Mouse (Mus musculus): ENCODE results near the gene H60b.
"Not testable (repeated sequence)": the region's sequence is repeated elsewhere in the genome, so short reads cannot be mapped to it uniquely, and the experiment has no call there.

Gene H60b

DNA sequence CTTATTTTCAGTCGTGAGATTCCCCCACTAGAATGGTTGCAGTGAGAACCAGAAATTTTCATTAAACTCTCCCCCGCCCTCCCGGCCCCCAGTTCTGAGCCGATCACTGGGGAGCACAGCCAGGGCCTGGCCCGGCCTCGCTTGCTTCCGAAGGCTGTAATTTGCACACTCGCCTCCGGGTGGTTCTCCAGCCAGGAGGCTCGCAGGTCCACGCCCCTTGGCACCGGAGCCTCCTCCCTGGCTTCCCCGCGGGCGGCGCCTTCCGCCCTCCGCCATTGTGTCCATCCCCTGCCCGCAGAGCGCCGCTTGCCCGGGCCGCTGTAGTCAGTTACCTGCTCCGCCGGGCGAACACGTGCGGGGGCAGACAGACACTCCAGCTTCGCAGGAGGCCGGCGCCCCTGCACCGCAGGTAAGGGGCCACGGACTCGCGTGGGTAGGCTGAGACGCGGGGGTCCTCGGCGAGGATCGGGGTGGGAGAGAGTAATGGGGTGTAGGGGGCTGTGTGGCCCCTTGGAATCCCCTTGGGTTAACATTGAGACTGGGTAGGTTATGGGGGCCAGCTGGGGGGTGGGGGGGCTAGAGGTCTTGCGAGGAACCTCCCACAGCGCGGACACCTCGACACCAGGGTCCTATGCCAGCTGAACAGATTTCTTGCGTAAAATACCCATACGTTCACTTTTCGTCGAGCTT lies at the start of gene H60b, which contains the start of gene Raet1e:
Gene H60b (plus strand): TSS at position 277 of the 690 bp plus-strand sequence.
Gene Raet1e (plus strand): TSS at position 260 of the 690 bp plus-strand sequence.
- DNase-seq, result not testable (repeated sequence)

DNA sequence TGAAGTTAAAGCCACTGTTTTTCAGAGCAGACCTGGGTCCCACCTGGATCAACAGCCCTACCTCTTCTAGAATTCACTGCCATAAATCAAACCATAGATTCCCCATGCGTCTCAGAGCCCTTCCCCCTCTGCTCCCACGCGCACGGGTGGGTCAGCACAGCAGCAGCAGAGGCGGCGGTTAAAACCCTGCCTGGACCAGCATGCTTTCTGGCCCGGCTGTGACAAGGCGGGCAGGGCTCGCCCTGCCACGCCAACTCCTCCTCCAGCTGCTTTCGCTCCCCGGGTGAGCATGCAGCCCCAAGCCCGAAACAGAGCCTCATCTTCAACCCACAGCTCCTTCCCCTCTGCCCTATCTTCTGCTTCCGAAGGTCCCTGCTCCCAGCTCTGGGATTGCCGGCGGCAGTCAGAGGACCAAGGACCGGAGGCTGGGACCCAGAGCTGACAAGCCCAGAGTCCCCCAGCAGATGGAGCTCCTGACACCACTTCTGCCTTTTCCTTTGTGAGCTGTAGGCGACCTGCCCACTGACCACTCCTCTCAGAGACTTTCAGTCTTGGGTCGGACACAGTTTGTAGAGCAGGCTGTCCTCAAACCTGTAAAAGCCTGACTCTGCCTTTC lies 17.6 kb upstream of the H60b start:
- peak; percentile 17 for DNase-seq

DNA sequence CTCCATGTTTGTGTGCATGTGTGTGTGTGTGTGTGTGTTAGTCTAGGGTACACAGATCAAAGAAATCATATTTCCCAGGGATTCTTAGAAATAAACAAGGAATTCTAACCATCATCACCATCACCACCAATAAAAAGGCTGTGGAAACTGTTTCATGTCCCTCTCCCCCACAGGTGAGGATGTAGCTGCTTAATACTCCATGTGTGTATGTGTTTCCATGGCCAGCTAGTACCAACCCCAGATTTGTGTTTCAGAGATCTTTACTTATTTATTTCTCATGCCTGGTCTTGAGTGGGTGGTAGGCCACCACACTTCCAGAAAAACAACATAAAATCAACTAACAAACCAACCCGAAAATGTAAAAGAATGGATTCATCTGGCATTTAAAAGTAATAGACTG lies 16.2 kb upstream of the H60b start:
- DNase-seq, result not testable (repeated sequence)

DNA sequence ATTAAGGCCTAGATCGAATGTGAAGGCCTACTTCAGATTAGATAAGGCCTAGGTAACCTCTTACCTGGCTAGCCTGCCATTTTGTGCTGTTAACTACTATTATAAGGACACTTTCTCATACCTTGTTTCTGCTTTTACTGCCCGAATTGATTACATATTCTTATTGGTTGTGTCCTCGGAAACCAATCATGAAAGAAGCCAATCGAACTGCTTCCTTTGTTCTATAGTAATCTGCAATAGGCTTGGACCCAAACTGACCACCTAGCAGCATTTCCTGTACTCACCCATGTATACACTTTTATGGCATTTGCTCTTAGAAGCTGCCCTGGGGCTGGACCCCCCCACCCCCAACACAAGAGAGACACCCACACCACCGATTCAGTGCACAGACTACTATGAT lies 15.5 kb upstream of the H60b start:
- no peak for DNase-seq

DNA sequence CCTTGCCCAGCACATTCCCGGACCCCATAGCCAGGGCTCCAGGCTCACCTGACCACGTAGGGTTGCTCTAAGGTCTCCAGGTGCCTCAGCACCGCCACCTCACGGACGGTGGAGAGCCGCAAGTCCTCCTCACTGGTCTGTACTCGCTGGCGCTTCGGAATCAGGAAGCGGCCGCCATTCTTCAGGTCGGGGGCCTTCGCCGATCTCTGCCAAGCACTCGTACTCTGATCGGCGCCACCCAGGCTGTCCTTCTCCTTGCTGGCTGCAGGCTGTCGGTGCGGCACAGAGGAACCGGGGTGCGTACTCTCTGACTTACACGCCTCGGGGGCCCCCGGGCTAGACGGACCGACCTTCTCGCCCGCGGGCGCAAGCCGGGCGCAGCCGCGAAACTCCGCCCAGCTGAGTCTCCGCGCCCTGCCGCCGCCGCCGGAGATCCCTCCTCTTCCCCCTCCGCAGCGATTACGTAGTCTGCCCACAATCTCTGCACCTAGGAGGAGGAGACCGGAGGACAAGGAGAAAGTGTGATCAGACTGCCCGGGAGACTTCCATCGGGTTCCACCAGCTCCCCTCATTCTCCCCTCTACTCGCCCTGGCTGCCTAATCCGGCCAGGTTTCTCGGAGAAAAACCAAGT lies 9.8 kb upstream of the H60b start:
- peak; percentile 20 for DNase-seq

DNA sequence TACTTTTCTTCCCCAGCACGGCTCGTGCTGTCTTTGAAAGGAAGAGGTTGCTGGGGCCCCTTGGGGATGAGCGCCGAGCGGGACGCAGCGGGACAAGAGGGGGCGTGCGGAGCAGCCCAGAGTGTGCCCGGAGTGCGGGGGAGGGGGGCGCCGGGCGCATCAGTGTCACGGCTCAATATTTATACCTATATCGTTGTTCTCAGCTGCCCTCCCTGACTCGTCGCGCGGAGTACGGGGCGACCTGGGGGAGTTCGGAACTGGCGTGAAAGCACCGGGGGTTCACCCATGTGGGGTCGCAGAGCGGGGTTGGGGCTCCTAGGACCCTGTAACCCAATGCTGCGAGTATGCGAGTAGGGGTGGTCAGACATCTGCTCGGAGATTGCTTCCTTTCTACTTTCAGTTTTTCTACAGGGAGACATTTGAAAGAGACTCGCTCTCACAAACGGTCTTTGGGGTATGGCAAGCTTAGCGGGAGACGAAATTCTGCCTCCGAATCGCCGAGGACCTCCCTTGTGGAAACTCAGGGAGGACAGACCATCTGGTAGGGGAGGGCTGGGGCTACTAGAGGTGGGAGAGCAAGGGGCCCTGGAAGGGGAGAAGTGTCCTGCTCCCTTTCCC lies 9.2 kb upstream of the H60b start, which contains the start of gene E030030I06Rik:
Gene E030030I06Rik (minus strand): TSS at position 198 of the 618 bp plus-strand sequence.
- no peak for DNase-seq

DNA sequence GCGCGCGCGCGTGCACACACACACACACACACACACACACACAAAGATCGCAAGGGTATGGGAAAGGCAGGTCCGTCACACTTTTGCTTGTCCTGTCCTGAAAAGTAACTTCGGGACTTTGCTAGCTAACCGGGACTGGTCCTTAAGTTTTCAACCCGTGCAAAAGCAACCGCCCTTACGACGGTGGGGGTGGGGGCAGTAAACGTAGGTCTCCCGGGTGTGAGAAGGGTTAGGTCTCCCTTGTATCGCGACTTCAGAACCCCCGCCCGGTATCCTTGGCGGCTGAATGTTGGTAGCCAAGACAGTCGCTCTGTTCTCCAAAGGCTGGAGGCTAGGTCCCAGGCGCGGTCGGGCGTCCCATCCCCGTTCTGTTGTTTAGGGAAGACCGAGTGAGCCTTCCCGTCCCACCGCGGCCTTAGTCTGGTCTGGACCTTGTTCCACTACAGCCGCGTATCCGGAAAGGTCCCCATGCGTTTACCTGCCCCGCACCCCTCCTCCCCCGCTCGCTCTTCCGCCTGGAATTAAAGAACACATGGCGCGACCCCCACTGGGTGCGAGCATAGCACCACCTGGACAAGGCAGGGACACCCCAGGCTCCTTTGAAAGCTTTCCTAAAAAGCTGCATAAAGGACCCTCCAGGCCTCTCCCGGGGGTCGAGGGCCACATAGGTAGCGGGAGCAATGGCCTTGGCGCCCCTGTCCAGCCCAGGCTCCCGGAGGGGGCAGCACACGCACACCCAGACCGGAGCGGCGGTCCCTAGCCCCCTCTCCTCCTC lies 8.5 kb upstream of the H60b start:
- DNase-seq, result no peak

DNA sequence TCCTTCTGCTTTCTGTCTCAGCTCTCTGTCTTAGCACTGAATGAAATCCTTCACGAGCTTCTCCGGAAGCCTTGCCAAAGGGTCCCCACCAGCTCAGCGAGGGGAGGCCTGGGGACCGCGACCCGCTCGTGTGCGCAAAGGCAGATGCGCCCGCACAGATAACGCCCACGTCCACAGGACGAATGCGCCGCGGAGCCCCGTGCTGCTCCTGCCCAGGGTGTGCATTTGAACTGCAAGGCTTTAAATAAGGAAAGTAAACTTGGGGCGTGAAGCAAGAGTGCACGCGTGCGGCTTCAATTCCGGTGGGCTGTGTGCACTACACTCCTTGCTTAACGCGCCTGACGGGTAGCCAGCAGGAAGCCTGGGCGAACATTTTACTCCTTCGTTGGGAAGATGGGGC lies 7.8 kb upstream of the H60b start:
- DNase-seq, result no peak

DNA sequence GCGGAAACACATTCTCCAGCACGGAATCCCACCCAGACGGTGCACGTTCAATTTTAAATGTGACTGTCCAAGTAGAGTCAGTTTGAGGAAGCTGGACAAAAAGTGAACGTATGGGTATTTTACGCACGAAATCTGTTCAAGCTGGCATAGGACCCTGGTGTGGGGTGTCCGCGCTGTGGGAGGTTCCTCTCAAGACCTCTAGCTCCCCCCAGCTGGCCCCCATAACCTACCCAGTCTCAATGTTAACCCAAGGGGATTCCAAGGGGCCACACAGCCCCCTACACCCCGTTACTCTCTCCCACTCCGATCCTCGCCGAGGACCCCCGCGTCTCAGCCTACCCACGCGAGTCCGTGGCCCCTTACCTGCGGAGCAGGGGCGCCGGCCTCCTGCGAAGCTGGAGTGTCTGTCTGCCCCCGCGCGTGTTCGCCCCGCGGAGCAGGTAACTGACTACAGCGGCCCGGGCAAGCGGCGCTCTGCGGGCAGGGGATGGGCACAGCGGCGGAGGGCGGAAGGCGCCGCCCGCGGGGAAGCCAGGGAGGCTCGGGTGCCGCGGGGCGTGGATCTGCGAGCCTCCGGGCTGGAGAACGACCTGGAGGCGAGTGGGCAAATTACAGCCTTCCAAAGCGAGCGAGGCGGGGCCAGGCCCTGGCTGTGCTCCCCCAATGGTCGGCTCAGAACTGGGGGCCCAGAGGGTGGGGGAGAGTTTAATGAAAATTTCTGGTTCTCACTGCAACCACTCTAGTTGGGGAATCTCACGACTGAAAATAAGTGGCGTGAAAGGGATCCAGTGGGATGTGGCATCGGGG lies 7.1 kb upstream of the H60b start:
- DNase-seq, result not testable (repeated sequence)

DNA sequence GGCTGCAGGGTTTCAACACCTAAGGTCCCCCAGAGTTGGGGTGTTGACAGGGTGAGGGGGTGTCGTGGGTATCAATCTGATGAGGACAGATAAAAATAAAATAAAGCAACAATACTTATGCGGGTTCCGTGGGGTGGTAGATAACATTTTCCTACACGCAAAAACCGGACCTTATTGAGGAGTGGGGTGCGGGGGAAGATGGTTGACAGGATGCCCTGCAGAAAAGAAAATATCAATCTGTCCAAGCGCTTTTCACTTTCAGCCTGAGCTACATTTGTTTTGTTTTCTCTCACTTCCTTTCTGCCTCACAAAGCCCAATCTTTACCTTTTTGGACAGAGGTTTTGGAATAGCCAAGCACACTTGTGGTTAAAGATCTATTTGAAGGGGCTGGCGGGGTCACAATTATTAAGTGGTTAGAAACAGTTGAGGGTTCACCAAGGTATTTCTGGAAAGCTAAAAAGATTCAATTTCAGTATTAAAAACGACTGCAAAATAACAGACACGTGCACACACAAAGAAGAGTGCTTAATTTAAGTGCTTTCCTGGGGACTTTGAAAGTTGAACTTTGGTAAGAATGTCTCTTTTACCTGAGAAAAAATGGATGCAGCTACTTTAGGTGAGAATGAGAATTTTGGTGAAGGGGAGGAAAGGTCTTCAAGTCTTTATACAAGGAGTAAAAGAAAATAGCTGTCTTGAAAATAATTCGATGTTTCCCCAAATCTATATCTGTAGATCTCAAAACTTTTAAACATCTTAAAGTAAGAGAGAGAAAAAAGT lies 6.3 kb upstream of the H60b start:
- DNase-seq, result not testable (repeated sequence)

DNA sequence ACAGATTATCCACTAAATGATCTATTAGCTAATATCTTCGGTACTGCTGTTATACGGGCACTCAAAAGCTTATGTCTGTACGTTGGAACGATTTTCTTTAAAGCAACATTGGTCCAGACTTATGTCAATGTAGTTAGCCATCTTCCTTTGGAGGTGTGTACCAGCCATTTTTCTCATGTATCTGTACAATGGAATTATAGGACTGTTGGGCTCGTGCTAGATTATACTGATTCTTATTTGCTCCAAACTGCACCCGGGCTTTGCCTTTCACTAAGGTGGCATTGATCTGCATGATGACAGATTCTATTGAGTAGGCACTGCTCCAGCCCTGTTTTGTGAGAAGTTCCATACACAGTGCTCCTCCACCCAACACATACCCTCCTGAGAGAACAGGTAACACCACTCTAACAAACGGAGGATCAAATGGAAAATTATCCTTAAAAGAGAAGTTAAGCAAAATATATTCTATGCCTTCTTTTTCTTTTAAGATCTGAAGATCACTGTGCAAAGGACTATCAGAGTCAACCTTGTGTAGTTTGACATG lies 5.2 kb upstream of the H60b start:
- not testable (repeated sequence) for DNase-seq

DNA sequence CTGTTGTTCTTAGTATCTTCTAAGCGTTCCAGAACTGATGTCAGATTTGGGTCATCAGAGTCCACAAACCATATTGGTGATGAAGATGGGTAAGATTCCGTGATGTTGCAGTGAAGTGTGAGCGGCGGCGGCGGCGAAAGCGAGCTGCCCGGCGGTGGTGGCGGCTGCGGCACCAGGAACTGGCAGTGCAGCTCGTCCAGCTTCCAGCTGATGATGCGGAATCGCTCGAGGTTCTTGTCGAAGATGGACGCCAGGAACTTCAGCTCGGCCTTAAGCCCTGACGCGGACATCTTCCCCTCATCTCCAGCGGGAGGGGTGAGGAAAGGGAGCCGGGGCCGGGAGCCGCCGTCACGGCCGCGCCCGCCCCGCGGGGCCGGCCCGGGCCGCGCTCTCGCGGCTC lies 4.3 kb upstream of the H60b start:
- DNase-seq, result not testable (repeated sequence)

DNA sequence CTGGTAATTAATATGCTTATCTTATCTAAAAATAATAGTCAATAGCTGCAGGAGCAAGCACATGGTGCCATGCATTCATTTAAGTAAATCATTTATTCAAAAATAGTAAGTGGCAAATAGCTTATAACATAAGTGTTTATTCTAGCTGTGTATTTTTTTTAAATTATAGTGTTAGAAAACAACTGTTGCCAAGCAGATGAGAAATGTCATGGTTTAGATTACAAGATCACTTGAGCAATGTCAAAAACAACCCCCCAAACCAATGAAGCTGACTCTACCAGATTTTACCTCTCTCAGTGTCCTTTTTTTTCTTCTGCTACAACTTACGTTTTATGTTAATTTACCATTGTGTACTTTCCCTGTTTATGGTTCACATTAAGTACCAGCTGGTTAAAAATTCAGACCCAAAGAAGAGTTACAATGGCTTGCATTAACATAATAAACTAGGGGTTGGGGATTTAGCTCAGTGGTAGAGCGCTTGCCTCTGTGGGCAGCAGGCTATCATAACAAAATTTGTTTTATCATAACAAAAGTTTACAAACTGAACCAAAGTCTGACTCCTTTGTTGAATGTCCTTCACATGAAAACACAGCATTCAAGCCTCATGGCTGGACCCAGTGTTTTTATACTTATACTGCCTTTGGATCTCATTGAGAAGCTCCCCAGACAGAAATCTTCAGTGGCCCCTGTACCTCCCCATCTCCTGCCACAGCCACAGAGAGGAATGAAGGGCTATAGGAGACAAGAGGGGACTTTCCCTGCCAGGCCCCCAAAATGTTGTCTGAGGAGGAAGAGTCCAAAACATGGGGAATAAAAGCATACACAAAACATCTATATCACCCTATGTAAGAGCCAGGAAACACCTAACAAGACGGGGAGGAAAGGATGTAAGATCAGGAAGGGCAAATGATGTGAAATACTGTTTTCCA lies 3.3 kb upstream of the H60b start:
- DNase-seq, result no peak

DNA sequence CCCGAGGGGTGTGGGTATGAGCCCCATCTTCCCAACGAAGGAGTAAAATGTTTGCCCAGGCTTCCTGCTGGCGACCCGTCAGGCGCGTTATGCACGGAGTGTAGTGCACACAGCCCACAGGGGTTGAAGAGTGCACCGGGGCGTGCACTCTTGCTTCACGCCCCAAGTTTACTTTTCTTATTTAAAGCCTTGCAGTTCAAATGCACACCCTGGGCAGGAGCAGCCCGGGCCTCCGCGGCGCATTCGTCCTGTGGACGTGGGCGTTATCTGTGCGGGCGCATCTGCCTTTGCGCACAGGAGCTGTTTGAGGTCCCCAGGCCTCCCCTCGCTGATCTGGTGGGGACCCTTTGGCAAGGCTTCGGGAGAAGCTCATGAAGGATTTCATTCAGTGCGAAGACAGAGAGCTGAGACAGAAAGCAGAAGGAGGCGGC lies 760 bp downstream of the H60b start:
- DNase-seq, result no peak

DNA sequence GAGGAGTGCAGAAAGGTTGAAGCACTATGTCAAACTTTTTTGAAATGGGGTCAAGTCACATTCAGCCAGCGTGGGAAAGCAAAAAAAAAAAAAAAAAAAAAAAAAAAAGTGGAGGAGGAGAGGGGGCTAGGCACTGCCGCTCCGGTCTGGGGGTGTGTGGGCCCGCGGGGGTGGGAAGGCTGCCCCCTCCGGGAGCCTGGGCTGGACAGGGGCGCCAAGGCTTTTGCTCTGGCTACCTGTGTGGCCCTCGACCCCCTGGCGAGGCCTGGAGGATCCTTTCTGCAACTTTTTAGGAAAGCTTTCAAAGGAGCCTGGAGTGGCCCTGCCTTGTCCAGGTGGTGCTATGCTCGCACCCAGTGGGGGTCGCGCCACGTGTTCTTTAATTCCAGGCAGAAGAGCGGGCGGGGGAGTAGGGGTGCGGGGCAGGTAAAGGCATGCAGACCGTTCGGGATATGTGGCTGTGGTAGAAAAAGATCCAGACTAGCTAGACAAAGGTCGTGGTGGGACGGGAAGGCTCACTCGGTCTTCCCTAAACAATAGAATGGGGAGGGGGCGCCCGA lies 1.3 kb downstream of the H60b start:
- DNase-seq, result no peak

DNA sequence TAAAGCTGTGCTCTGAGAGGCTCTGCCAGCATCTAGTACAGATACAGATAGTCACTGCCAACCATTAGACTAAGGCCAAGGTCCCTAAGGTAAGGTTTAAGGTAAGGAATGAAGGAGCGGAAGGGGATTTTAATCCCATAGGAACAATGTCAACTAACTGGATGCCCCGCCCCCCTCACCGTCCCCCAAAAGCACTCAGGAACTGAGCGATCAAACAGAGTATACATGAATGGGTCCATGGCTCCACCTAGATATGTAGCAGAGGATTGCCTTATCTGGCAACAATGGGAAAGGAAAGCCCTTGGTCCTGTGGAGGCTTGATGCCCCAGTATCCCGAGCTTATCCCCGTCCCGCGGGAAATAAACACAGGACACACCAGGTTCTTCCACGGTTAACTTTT lies 4.9 kb downstream of the H60b start:
- not testable (repeated sequence) for DNase-seq

DNA sequence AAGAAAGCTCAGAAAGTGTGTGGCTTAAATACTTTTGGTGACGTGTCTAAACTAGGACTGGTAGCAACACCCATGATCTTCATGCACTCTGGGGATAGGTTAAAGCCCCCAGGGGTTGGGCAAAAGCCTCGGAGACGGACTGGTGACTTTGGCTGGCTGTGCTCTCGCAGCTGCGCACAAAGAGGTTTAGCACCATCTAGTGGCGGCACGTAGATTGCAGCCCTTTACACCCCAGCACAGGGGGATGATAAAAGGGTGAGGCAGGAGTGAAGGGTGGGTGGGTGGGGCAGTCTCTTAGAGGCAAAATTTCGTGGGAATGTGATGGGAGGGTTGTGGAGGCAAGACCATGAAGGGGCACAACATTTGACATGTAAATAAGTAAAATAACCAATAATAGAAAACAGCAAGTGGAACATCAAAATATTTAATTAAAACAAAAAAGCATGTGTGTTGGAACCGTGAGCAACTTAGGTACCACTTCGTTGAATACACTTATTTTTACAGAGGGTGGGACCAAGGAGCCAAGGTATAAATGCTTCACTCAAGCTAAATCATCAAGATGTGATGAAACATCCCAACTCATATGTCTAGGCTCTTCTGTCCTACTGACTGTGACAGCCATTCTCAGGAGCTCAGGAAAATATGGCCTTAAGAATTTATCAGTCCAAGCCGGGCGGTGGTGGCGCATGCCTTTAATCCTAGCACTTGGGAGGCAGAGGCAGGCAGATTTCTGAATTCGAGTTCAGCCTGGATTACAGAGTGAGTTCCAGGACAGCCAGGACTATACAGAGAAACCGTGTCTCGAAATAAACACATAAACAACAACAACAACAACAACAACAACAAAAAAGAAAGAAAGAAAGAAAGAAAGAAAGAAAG lies 5.6 kb downstream of the H60b start:
- DNase-seq, result peak; percentile 45

Measured in cerebellum, adult 11-12 months (tissue).